Mouse (Mus musculus): ENCODE measurements around the gene Ptpro. TPM values are rescaled to one million over a fixed set of nuclear protein-coding genes. Genes with fewer than 3 reads are reported as not detected.
A peak's percentile ranks its signal among the peaks of the same experiment; 100 is the strongest.
"Not testable (repeated sequence)": the region's sequence is repeated elsewhere in the genome, so short reads cannot be mapped to it uniquely, and the experiment has no call there.

The Ptpro gene
- total RNA-seq, 2 experiments from 2014 or later, result 73.7 to 87.0 TPM

DNA sequence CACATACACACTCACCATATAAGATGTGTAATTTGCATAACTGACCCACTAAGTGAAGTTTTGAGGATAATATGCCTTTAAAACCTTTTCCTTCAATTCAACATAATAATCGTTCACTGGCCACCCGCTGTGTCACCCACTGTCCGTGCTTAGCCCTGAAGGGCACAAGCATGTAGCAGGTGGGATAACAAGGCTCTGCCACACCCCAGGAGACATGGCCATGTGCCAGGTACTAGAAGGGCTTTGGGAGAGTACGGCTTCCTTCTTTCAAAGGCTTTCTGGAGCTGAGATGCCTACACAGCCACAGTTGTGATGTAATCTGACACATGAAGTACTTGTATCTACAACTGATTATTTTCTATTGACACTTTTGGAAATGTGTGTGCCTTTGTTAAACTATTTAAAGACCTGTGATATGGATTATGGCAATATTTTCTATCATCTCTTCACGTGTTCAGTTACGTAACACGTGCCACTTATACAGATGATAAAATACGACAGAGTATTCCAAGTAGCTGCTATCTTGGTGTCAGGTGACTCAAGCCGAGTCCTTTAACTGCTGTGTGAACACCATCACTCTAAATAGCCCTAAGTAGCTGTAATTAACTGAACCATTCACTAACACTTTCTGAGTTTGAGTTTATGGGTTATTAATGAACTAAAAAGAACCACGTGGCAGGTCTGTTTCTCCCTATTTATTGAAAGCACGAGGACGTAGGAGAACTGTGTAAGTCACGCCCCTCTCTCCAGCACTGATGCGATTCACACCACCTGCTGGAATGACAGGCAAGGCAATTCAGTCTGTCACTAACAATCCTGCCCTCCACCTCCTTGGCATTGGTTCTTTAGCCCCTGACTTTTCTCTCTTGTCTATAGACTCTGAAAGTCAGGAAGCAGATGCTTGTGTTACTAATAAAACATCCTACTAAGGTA lies 173.6 kb downstream of the Ptpro start:
- intact Hi-C loops (cut with DNase I), result no loop called here
- no peak for DNase-seq (ENCODE audit: extremely low spot score in 1 of 2, low spot score in 2 of 2)

DNA sequence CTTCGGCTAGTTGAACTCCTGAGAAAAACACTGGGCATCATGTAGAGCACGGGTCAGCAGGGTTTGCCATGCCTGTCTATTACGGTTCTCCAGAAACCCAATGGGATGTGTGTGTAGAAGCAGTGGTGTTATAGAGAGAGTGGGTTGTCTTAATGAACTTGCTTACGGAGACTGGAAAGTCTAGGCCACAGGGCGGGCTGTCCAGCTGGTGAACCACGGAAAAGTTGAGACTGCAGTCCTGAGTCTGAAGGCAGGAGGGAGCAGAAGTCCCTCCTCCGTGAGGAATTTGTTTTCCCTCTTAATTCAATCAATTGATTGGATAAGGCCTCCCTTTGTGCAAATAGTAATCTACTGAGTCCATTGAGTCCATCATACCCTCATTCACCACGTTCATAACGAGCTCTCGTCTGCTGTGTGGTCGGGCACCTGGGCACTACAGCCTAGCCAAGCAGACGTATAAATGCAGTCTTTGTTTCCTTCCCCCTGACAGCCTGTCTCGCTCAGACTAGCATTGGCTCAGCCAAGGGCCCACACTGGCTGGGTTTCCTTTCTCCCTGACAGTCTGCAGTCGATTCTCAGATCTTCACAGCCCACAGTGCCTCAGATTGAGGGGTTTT lies 181.5 kb downstream of the Ptpro start:
- DNase-seq (ENCODE audit: extremely low spot score in 1 of 2, low spot score in 2 of 2), result no peak
- intact Hi-C loops (cut with DNase I), result no loop called here

DNA sequence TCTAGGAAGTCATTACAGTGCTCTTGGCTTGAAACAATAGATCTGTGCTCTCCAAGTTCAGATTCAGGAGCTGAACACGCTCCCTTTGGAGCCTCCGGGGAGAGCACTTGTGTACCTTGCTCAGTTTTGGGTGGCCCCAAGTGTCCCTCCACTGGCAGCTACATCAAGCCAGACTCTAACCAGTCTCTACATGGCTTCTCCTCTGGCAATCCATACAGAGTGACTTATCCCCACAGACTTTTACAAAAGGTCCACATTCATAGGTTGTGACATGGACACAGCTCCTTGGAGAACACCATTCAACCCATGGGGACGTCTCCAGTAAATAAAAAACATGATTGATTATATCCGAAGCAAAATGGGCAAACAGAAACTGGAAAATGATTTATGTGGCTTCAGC lies 185.4 kb downstream of the Ptpro start:
- no peak for DNase-seq (ENCODE audit: extremely low spot score in 1 of 2, low spot score in 2 of 2)
- intact Hi-C loops (cut with DNase I), result no loop called here

DNA sequence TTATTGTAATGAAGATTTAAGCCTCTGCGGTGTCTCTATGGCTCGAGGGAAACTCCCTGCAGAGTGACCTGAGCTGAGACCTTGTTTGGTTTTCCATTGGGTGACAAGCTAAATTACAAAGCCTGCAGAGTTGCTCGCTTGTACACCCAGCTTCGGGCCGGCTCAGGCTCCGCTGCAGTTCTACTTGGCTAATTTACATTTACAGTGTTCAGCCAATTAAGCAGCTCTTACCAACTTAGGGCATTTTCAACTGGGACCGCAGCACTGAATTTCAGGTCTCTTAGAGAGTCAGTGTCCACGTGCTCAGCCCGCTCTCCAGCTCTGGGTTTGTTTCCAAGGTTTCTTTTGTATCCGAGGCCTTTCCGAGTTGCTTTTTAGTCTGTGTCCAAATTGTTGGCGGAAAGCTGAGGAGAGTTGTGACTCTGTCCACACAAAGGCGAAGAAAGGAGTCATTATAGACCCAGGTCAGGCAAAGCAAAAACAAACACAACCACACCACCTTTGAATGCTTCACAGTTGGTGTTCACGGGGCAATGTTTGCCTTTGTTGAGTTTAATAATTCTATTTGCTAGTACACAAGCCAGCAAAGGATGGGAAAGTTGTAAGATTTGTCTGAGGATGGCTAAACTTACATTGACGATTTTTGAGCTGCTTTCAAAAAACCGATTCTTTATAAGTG lies 185.9 kb downstream of the Ptpro start:
- intact Hi-C loops (cut with DNase I), result no loop called here
- DNase-seq (ENCODE audit: extremely low spot score in 1 of 2, low spot score in 2 of 2), result peak in 1 of 2 experiments; percentile 19

DNA sequence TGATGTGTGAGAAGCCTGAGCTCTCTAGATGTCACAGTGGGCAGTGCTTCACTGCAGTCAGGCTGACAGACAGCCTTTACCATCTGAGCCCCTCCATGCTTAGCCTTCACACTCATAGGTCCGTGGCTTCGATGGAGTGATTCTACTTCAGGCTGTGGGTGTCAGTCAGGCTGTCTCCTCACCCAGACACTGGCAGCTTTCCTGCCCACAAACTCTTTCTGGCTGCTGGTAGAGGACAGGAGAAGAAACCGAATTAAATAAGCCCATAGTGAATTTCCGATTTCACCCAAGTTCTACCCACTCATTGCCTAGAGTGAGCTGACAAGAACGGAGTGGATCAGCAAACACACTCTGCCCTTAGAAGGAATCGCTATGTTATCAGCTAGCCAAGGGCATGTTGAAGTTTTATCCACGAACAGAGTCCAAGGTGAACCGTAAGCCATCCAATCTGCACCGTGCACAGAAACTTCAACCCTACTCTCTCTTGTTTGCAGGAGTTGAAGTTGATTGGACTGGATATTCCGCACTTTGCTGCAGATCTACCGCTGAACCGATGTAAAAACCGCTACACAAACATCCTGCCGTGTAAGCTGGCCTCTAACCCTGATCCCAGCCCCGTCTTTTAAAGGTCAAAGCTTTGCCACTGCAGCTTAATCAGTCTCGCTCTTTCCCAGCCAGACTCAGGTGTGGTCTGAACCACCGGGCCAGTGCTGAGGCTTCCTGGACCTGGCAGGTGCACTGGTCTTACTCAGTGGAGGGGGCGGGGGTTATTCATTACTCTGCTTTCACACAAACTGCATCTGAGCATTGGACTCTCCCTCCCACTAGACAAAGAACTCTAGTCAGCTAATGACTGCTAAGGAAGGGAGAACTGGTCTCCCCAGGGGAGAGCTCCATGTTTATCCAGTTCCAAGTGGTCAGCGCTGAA lies 188.7 kb downstream of the Ptpro start:
- intact Hi-C loops (cut with DNase I), result no loop called here
- no peak for DNase-seq (ENCODE audit: extremely low spot score in 1 of 2, low spot score in 2 of 2)

DNA sequence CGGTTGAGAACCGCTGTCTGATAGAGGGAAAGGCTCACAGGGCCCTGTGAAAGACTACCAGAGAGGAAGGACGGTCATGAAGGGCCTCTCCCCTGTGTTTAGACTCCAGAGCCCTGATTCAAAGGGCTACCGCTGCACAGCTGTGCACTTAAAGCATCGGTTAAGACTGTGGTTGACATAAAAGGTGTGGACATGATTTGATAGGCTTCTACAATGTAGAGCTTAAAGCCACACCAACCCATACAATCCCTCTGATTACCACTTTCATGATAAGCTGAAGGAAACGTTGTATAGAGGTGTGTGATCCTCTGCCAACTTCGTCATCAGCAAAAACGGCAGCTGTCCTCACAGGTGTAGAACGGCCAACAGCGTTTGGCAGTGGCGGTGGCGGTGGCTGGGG lies 191.0 kb downstream of the Ptpro start:
- intact Hi-C loops (cut with DNase I), result no loop called here
- DNase-seq (ENCODE audit: extremely low spot score in 1 of 2, low spot score in 2 of 2), result no peak

DNA sequence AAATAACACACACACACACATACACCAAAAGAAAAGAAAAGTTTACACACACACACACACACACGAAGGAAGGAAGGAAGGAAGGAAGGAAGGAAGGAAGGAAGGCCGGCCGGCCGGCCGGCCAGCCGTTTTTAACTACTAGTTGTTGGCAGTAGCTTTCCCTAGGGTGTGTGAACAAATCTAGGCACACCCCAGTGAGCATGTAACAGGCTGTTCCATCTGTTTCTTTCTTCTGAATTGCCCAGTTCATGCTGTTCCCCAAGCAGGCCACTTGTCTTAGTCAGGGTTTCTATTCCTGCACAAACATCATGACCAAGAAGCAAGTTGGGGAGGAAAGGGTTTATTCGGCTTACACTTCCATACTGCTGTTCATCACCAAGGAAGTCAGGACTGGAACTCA lies 194.0 kb downstream of the Ptpro start:
- DNase-seq (ENCODE audit: extremely low spot score in 1 of 2, low spot score in 2 of 2); intact Hi-C loops (cut with DNase I): not testable (repeated sequence)

DNA sequence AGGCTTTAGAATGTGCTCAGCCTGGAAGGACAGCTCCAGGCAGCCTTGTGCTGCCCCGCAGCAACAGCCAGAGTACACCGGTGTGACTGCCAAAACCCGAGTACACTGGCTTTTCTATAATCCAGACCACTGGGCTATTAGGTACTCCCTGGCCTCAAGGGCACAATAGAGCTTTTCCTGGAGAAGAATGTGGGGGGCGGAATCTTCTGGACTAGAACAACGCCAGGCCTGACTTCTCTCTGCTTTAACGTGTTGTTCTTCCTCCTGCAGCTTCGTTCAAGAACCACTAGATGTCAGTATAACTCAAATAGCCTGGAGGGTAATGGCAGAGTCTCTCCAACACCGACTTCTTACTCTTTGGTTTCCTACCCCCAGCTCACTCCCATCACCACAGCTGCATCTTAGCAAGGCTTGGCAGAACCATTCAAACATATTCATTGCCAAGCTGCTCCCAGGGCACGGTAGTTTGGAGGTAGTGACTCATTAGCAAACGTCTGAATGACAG lies 203.5 kb downstream of the Ptpro start:
- intact Hi-C loops (cut with DNase I), result loop anchor here (5.0 kb wide), 2 partner anchors 192 to 267 kb away; no protein-coding TSS in a partner anchor
- DNase-seq (ENCODE audit: extremely low spot score in 1 of 2, low spot score in 2 of 2), result peak in 1 of 2 experiments; percentile 59

DNA sequence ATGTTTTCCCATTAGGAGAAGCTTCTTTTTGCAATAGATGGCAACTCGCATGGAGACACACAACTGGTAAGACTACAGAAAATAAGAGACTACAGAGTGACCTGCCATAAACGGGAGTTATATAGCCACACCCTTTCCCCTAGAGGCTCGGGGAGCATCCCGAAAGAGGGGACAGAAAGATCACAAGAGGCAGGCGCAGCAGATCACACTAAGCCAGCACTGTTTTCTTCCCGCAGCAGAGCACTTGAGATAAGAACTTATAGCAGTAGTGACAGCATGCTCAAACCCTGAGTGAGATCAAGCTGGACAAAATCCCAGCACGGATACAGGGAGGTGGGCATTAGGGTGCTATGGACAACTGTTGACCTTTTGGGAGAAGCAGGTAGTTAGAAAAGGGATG lies 203.9 kb downstream of the Ptpro start:
- no peak for DNase-seq (ENCODE audit: extremely low spot score in 1 of 2, low spot score in 2 of 2)

DNA sequence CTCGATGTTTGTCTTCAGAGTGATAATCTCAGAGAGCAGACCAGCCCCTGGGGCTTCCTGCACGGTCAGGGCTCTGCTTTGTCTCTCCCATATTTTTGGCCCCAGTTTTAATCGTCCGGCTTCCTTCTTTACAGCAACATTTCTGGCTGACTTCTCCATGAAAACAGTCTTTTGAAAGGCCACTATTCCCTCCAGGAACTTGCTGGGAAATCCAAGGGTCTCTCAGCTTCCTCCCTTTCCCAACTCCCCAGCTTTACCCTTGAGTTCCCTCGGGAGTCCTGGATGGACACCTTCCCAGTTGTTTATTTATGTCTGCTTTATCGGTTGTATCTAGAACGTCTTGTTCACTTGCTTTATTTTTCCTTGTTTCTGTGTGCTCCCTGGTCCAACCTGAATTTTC lies 205.1 kb downstream of the Ptpro start:
- intact Hi-C loops (cut with DNase I), result loop anchor here (5.0 kb wide), 2 partner anchors 190 to 265 kb away; no protein-coding TSS in a partner anchor
- no peak for DNase-seq (ENCODE audit: extremely low spot score in 1 of 2, low spot score in 2 of 2)

More for the DNA sequence above, 203.9 kb downstream of the Ptpro start:
- intact Hi-C loops (cut with DNase I), result loop anchor here (5.0 kb wide), 2 partner anchors 191 to 266 kb away; no protein-coding TSS in a partner anchor

DNA sequence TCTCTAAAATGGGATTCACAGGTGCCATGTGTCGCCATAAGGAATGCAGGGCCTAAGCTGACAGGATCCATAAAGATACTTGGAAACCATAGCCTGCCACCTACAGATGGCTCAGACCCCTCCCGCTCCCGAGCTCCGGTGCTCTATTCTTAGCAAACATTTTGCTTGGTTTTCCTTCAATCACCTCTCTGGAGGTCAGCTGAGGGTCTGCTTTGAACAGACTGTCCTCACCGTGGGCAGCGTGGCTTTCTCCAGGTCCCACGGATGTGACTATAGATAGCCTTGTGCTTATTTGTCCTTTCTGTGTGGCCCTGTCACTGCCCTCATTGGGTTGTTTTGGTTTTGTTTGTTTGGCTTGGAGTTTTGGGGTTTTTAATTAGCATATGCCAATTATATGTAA lies 206.0 kb downstream of the Ptpro start:
- no peak for DNase-seq (ENCODE audit: extremely low spot score in 1 of 2, low spot score in 2 of 2)
- intact Hi-C loops (cut with DNase I), result loop anchor here (5.0 kb wide), 2 partner anchors 189 to 264 kb away; no protein-coding TSS in a partner anchor

DNA sequence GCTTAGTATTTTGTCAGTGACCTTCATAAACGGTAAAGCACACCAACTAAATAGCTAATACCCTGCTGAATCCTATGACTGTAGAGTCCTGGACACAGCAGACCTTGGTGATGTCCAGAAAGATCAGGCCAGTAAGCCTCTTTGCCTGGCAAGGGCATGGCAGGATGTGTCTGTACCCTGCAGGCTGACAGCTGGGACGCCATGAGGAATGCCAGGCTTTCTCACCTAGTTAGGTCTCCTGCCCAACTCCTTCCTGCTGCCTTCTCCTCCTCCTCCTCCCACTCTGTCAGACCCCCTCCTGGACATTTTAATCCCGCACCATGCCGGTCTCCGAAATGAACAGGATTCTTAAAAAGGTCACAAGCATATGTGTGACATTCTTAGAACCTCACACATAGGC lies 211.7 kb downstream of the Ptpro start:
- intact Hi-C loops (cut with DNase I), result no loop called here
- DNase-seq (ENCODE audit: extremely low spot score in 1 of 2, low spot score in 2 of 2), result no peak

DNA sequence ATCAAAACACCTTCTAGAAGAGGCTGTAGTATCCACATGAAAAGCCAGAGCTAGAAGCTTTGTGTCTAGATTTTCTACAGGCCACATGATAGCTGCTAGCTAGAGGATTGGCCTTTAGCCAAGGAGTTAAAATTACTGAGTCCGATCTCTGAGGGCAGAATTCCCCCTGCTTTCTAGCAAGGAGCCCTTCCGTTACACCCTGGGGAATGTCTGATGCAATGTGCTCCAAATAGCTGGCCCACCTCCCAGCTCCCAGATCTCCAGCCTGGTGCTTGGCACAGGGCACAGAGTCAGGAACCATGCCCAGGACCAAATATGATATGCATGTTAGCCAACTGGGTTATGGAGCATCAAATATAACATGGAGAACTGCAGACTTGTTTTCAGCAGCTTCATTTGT lies 213.1 kb downstream of the Ptpro start:
- intact Hi-C loops (cut with DNase I), result no loop called here
- DNase-seq (ENCODE audit: extremely low spot score in 1 of 2, low spot score in 2 of 2), result peak in 1 of 2 experiments; percentile 51

DNA sequence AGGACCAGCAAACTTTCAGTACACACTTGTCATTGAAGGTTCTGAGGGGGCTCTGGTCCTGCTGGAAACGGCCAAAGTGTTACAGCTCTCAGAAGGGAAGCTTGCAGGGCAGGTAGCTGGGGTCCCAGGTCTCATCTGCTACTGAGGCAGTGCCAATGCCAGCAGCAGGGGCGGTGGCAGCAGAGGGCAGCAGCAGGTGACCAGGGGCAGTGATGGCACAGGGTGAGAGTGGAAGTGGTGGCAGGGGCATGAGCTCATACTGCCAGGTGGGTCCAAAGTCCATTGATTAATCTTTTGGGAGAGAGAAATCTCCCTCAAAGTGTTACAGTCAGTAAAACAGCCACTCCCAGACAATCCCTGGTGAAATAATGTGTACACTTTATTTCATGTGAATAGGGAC lies 214.1 kb downstream of the Ptpro start:
- no peak for DNase-seq (ENCODE audit: extremely low spot score in 1 of 2, low spot score in 2 of 2)
- intact Hi-C loops (cut with DNase I), result no loop called here

DNA sequence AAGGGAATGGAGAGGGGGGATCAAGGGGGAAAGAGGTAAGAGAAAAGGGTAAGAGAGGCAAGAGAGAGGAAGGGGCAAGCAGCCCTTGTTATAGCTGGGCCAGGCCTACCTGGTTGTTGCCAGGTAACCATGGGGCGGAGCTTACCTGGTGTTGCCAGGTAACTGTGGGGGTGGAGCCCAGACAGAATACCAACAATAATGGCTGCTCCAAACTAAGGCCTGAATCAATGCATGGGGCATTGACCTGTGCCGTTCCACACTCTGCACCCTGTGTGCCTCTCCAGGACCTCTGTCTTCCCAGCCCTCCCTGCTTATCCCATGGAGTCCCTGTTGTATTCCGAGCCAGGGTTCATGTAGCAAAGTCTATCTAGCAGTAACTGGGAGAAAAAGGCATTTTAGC lies 215.6 kb downstream of the Ptpro start:
- DNase-seq (ENCODE audit: extremely low spot score in 1 of 2, low spot score in 2 of 2), result no peak
- intact Hi-C loops (cut with DNase I), result no loop called here

DNA sequence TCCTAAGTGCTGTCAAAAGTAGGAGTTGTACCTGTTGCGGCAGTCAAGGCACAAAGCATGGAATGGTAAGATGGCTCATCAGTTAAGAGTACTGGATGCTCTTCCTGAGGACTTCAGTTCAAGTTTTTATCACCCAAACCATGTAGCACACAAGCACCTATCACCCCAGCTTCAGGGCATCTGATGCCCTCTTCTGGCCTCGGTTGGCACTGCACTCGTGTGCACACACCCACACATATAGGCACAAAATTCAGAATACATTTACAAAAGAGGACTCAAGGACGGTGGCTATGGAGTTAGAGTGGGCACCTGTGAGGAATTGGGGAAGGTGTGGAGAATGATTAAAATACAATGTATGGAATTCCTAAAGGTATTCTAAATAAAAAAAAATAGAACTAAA lies 217.4 kb downstream of the Ptpro start:
- DNase-seq (ENCODE audit: extremely low spot score in 1 of 2, low spot score in 2 of 2), result no peak
- intact Hi-C loops (cut with DNase I), result no loop called here

DNA sequence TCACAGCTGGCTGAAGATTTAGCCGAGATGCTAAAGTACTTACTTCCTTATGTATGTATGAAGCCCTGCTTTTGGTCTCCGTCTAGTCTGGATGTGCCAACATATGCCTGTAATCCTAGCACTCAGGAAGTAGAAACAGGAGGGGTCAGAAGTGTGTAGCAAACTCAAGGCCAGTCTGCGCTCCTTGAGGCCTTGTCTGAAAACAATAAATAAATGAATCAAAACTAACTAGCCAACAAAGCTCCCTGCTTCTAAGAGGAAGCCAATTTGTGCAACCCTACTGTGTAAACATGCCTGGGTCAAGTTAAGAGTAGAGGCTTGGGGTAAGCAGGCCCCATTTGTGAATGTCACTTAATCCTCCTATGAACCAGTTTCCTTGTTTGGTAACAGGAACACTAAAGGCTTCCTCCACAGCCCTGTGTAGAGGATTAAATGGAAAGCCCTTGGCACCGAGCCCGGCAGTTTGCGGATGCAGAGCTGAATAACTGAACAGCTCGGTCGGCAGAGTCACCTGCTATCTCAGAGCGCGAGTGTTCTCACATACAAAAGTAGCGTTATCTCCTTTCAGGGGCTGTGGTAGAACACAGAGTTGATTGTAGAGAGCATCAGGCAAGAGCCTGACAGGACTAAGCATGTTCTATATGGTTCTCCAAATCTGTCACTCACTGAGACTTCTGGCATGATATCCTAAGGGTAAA lies 218.9 kb downstream of the Ptpro start:
- intact Hi-C loops (cut with DNase I), result no loop called here
- peak; percentile 88 to 95 for DNase-seq (ENCODE audit: extremely low spot score in 1 of 2, low spot score in 2 of 2)

DNA sequence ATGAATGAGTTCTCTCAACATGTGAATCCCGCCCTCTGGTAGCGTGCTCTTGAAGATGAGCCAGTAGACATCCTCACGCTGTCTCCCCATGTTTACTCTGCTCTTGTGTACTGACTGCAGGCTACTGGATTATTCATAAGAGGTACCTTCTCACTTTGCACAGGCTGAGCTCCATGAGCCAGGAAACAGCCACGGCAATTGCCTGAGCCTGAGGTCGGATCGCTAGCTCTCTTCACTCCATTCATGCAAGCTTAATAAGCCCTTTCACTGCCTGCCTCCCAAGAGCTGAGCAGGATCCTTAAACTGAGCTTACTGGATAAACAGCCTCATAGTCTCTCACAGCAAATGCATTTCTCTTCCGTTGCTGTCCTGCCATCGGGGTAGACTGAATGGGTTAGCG lies 220.0 kb downstream of the Ptpro start:
- intact Hi-C loops (cut with DNase I), result no loop called here
- no peak for DNase-seq (ENCODE audit: extremely low spot score in 1 of 2, low spot score in 2 of 2)
